Mouse (Mus musculus): ENCODE results near the gene Mef2a.

The Mef2a gene

GRCm38 (mm10) chr7:67210004-67210833 is 162.4 kb downstream of the Mef2a start:
- DNase-seq (ENCODE audit: low read depth, low spot score) = no peak

GRCm38 (mm10) chr7:67208317-67208716 is 164.3 kb downstream of the Mef2a start:
- DNase-seq (ENCODE audit: low read depth, low spot score) = no peak

GRCm38 (mm10) chr7:67207701-67208100 is 165.0 kb downstream of the Mef2a start:
- no peak for DNase-seq (ENCODE audit: low read depth, low spot score)

GRCm38 (mm10) chr7:67206496-67206895 is 166.2 kb downstream of the Mef2a start:
- DNase-seq (ENCODE audit: low read depth, low spot score) = no peak

- no peak for DNase-seq (ENCODE audit: low read depth, low spot score)
Measured at GRCm38 (mm10) chr7:67205734-67206425, 166.8 kb downstream of the Mef2a start.

GRCm38 (mm10) chr7:67203625-67204024 is 169.0 kb downstream of the Mef2a start:
- DNase-seq (ENCODE audit: low read depth, low spot score) = no peak

GRCm38 (mm10) chr7:67199412-67199811 is 173.2 kb downstream of the Mef2a start:
- no peak for DNase-seq (ENCODE audit: low read depth, low spot score)

GRCm38 (mm10) chr7:67183786-67184185 is 188.9 kb downstream of the Mef2a start:
- no peak for DNase-seq (ENCODE audit: low read depth, low spot score)
